Mouse (Mus musculus) lung, postnatal 10 days (tissue): Measurements from ENCODE around the gene Esyt2.

Experiments used
- DNase-seq: peaks from one replicate; pipeline ENCODE4 v3.0.0; 2021

Gene Esyt2

DNA sequence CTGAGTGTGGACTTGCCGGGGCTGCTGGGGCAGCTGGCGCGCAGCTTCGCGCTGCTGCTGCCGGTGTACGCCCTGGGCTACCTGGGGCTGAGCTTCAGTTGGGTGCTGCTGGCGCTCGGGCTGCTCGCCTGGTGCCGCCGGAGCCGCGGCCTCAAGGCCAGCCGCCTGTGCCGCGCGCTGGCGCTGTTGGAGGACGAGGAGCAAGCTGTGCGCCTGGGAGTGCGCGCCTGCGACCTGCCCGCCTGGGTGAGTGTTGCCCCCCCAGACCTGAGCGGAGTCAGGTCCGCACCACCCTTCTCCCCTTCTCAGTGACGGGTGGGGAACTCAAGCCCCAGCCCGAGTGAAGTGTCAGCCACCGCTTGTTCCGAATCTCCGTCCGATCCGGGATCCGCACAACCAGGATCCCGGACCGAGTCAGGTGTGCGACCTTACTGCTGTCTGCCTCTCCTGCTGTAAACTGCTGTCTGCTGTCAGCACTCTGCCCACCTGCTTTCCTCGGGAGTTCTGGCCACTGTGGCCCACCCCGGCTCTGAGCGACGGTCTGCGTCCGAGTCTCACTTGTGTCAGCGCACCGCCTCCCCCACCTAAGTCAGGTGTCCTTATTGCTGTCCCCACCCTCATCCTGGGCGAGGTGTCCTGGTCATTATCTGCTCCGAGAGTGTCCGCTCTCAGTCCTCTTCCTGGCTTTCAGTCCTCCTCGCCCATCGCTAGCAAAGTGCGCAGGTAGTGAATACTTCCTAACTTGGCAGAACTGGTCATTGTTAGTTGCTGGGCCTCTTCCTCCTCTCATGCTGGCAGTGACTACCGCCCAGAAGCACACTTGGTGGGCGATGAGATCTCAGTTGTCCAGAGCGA, 658 bp downstream of the Esyt2 start:
- DNase-seq = peak; percentile 22

DNA sequence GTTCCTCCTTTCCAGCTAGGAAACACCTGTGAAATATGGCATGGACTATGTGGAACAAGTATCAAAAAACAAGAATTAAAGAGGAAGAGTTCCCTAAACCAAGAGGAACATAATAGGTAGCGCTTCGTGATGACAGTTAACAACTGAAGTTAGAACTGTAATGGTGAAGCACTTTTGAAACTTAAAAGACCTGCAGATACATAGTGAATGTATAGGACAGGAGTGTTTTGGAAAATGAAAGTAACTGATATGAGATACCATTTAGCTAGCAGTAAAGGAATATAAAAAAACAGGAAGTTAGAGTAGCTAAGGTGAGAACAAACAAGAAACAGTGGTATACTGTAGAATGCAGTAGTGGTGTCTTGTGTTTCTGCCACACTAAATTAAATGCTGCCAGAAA, 1.9 kb downstream of the Esyt2 start:
- no peak for DNase-seq

DNA sequence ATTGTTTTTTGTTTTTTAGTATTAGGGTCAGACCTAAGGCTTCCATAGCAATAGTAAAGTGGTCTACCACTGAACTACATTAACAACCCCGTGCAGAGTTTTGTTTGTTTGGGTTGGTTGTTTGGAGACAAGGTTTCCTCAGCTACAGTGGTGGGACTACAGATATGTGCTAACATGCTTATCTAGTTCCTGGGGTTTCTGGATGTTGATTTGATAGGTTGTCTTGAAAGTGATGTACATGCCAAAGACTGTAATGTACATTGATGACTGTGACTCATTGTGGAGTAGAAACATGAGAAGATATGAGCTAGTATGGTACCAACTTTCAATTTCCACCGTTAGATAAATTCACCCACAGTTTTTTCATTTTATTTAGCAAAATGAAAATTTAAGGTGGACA, 2.5 kb downstream of the Esyt2 start:
- DNase-seq = no peak

DNA sequence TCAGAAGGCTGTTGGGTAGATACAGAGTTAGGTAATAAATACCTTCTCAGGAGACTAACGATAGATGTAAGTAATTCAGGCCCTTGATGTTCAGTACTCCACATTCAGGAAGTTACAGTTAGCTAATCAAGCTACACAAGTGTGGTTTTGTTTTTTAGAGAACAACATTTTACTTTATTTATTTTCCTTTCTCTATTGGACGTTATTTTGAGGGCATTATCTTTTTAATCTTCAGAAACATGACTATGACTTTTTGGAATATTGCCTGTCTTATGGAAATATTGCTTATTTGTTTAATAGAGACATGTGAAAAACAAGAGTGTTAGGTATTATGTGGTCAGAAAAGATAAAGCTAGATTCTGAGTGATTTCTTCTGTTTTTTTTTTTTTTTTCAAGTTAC, 12.2 kb downstream of the Esyt2 start:
- no peak for DNase-seq

DNA sequence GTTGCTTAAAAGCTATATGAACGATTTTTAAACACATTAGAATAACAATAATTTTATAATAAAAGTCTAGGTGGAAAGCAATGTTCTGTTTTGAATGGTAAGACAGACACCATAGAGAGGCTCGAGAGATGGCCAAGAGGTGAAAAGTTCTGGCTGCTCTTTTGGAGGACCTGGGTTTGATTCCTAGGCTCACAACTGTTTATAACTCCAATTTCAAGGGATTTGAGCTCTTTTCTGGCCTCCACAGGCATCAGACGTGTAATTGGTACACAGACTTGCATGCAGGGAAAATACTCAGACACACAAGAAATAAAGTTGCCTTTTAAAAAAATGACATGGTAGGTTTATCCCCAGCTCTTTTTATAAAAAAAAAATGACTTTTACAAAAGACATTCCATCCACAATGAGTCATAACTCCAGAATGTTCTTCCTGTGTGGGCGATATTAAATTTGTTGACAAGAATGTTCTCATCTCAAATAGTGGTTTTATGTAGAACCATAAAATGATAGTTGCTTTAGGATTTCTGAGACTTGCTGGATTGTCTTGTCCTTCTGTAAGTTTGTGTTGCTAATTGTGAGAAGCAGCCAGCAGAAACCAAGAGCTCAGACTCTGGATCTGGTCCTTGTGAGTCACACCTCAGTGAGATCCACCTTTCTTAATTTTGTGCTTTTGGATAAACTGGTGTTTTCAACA, 12.8 kb downstream of the Esyt2 start:
- DNase-seq = no peak

DNA sequence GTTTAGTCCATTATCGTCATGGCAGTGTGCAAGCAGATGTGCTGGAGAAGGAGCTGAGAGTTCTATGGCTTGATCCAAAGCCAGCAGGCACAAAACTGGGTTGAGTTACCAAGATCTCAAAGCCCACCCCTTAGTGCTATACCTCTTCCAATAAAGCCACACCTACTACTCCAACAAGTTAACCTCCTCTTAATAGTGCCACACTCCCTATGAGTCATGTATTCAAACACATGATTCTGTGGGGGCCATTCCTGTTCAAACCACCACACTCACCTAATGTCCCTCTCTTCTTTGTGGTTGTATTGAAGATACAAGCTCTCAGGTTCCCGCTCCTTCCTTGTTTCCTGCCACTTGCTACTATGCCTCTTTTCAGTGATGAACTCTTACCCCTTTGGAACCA, 18.9 kb downstream of the Esyt2 start:
- DNase-seq = no peak

DNA sequence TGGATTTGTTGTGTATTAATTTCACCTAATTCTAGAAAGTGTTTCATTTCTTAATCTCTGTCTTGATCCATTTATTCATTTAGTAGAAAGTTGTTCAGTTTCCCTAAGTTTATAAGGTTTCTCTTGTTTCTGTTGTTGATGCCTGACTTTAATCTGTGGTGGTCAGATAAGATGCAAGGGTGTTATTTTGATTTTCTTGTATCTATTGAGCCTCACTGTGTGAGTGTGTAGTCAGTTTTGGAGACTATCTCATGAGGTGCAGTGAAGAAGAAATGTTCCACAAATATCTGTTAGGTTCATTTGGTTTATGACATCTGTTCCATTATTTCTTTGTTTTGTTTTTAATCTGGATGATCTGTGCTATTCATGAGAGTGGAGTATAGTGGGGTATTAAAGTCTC, 21.2 kb downstream of the Esyt2 start:
- DNase-seq = no peak

DNA sequence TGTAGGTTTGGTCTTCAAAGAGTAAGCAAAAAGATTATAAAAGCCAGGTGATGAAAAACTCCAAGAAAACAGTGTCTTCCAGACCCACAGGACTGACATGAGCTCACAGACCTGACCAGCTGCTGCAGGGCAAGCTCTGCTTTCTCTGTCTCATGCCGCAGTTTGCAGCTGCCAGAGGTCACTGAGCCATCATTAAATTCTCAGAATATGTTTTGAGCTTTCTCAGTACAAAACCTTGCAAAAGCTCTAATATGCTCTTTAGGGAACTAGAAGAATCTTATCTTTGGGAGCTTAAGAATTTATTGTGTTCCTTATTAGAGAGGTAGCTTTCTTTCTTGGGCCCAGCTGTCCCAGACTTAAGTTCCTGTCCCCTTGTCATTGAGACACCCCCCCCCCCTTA, 25.0 kb downstream of the Esyt2 start:
- peak; percentile 6 for DNase-seq

DNA sequence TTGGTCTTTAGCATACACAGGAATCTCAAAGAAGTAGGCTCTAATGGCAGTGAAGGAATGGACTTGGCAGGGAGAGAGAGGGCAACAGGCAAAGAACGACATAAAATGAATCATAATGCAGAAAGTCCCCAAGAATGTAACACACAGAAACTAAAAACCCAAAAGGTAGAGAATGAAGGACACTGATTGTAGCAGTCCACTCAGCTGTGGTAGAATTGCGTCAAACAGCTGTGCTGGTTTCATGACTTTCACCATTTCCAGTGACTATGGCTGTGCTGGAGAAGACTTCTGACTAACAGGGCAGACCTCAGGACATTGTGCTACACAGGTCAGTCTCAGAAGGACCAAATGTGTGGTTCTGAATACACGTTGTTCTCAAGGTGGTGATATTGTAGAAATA, 26.9 kb downstream of the Esyt2 start:
- DNase-seq = no peak

DNA sequence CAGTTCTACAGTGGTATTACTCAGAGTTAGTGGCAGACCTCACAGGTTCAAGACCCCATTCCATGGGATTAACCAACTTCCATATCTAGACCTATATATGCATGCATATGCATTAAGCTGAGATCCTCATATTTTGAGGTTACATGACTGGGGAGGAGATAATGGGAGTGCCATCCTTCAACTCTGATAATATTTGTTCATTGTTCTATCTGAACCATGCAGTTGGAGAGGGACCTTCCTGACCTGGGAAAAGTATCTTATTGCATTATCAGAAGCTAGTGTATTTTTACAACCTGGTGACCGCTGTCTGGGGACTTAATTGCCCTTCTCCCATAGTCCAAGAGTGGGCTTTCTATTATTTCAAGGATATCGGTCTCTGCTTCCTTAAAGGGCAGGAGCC, 27.6 kb downstream of the Esyt2 start:
- no peak for DNase-seq

DNA sequence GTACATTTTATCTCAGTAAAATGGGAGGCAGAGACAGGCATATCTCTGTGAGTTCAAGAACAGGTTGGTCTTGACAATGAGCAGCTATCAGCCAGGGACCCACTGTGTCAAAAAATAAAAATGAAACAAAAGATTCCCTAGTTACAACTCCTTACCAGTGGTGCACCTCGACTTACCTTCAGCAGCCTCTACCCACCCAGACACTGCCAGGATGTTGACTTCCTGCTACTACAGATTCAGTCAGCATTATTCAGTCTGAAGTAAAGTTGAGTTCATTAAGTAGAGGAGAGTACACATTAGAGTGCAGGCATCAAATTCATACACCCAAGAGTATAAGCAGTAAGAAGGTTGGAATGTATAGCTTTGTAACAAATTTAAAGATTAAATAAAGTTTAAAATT, 32.8 kb downstream of the Esyt2 start:
- no peak for DNase-seq

DNA sequence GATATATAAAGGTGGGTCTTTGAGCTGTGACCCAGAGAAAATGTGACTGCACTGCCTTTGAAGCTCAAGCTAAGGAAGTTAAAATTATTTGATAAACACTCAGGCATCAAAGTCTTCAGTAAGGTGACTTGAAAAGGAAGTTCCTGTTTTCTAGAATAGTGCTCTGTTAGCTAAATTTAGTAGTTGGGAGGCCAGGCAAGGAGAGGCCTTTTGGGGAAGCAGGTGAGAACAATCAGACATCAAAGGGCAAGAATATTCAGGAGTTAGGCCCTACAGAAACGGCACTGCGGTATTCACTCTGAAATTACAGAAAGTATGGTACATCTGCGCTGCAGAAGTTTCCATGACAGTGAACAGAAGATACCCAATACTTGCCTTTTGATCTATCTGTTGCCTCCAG, 34.5 kb downstream of the Esyt2 start:
- DNase-seq = no peak

DNA sequence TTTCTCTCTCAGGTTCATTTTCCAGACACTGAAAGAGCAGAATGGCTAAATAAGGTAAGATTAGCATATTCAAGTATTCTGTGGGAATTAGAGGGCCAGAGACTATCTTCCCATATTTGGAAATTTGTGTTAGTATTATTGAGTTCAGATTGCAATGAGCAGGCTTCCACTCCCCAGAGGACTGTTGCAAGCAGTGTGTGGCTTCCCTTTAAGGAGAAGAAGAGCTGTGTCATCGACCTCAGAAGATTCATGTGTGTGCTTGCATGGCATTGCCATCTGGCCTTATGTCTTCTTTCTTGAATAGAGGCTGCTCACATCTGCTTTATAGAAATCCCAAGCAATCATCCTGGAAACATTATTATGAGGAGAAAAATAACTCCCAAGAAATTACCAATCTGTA, 36.8 kb downstream of the Esyt2 start:
- DNase-seq = no peak

DNA sequence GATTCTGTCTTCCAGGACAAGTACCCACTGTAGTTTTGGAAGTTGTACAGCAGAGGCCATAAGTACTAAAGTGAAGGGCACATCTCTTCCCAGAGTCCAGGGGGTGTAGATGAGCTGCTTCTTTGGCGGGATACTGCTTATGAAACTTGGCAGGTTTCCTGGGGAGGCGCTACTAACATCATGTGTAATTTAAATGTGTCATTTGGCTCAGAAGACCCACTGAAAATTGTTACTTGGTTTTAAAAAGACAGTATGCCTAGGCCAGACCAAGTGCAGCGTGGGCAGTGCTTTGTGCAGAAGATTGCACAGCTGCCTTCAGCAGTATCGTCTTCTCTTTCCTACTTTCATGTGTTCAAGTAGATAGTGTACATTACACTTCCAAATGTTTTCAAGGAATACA, 44.5 kb downstream of the Esyt2 start:
- peak; percentile 68 for DNase-seq

DNA sequence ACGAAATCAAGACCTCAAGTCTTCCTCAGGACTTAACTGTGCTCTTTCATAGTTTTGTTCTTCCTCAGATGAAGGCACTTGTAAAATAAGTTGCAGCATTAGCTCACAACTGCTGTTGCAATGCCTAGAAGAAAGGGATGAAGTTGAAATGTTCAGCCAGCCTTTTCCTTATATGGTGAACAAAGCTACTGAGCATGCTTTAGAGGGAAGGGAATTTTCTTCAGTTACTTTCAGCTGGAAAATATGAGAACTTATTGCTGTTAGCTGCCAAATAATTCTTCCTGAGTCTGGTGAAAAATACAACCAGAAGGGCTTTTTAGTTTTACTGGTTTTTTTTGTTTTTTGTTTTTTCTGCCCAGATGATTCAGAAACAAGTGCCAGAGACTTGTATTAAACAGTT, 45.2 kb downstream of the Esyt2 start:
- DNase-seq = peak; percentile 38

DNA sequence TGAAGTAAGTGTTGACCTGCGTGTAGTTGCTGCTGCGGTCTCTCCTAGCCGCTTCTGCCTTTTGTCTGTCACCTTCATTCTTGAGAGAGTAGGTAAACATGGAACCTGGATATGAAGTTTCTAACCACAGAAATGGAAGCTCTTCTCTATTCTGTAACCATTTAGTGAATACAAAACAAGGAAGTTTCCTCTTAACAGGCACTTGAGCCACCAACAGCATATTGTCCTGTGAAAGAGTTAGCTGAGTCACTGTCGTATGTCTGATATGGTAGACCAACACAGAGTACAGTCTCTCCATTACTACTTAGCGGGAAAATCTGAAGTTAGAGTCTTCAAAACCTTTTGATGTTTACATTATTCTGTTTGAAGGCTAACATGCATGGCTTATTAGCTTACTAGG, 53.3 kb downstream of the Esyt2 start:
- no peak for DNase-seq

DNA sequence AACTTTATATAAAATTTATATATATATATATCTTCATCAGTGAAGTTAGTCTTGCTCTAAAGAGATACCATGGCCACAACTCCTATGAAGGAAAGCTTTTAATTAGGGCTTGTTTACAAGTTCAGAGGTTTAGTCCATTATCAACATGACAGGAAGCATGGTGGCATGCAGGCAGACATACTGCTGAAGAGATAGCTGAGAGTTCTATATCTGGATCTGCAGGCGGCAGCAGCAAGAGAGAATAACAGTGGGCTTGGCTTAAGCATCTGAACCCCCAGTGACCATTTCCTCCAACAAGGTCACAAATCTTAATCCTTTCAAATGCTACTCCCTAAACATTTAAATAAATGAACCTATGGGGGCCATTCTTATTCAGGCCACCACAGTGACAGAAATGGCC, 59.2 kb downstream of the Esyt2 start:
- no peak for DNase-seq

DNA sequence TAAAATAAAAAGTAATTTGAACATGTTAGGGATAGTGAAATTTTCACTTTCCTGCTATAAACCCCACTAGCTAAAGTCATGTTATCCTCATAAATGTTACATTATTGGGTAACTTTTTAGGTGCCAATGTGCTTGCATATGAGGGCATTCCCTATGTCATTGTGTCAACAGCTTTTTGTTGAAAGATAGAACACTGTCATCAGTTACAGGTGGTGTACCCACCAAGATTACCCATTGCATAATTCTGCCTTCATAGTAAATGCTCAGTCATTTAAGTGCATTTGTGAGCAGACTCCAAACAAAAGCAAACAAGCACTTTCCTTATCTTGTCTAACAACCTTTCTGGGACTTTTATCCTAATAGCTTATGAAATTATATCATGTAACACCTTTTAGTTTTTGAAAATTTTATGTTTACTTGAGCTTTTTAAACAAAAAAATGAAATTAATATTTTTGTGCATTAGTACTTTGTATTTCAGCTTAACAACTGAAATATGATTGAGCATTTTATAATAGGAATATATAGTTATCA, 67.8 kb downstream of the Esyt2 start:
- DNase-seq = no peak

DNA sequence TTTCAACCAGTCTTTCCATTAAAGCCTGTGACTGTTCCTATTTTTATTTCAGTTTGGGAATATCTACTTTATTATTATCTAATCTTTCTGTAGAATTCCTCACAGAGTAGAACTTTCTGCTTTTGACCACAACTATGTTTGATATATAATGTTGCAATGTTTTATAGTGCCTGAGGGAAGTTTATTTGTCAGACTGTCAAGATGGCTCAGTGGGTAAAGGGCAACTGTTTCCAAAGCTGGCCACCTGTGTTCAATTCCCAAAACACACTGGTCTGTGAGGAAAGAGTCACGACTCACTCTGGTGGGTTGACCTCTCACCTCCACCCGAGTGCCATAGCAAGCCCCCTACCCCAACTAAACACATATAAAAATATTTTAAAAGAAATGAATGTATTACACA, 68.4 kb downstream of the Esyt2 start:
- DNase-seq = no peak

DNA sequence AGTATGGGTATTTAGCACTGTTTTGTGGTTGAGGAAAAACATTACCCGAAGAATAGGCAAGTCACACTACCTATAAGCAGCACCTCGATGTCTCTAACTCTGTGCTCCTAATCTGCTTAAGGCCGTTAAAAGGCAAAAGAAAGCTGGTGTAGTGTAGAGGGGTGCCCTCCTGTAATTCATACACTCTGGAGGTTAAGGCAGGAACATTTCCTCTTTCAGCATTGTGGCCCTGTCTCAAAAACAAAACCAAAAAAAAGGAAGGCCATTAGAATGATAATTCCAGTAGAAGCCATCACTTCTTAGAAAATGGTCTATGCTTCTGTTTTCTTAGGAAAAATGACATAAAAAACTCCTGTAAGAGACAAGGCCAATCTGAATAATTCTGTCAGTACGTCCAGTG, 70.0 kb downstream of the Esyt2 start:
- no peak for DNase-seq

DNA sequence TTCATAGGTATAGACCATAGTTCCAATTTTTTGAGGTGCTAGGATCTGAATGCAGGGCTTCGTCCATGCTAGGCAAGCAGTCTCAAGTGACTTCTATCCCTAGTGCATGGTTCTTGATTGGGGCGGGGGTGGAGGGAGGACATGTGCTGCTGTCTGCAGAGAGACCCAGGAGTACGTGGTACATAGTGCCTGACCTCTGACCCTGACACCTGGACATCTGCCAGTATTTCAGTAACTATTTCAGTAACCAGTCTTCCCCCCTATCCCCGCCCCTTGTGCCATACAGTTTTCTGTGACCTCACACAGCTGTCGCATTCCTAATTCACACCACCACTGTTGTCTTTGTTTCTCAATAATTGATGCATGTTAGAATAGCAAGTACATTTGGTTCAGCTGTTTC, 71.4 kb downstream of the Esyt2 start:
- no peak for DNase-seq

DNA sequence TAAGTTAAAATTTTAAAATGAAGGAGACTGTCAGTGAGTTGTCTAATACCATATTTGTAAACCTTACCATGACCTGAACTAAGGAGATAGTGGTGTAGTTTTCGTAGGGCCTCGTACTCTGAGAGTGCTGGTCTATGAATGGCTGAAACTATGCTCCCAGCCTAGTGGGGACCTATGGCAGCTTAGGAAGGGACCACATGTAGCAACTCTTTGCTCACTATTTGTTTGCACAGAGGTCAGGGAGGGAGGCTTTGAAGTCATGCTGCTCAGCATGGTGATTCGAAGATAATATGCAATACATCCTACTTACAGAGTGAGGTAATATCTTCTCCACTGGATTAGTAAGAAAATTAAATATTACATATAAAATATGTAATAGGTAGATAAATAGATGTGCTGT, 73.7 kb downstream of the Esyt2 start:
- no peak for DNase-seq

DNA sequence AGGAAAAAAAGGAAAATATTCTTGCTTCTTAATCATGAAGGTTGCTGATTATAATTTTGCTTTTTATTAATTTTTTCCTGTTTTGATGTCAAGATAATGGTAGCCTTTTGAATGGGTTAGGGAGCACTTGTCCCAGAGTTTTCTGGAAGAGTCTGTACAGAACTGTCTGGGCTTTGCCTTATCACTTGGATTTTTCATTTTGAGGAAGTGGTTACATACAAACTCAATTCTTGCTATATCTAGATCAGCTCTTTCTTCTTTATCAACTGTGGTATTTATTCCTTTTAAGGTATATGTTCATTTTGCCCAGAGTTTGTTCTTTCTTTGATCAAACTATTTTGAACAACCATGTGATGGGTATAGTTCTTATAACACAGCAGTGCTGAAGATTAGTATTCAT, 81.1 kb downstream of the Esyt2 start:
- DNase-seq = no peak

DNA sequence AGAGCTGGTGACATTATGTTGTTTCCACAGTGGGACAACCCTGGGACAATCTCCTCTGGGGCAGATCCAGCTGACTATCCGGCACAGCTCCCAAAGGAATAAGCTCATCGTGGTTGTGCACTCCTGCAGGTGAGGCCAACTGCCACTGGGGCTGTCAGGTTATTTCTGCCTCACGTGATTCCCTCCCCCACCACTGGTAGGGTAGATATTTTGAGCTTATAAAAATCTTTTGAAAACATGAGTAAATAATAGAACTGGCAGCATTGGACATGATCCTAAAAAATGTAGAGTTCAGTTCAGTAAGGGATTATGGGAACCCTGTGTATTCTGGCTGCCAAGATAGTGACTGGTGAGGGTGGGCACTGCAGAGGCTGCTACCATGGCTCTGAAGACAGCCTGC, 85.9 kb downstream of the Esyt2 start:
- DNase-seq = no peak

DNA sequence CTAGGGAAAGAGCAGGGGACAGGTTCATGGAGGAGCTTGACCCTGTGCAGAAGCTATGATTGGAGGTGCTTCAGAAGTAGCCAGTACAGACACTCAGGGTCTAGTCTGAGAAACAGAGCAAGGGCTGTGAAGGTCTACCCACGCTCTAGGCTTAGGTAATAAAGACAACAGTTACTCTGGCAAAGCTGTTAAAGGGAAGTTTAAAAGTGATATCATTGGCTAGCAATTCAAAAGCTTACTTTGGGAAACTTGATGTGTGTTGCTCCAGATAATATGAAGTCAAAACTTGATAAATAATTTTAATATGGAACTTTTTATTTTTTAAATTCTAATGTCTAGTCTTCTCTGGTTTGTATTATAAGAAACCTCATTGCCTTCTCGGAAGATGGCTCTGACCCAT, 86.3 kb downstream of the Esyt2 start:
- DNase-seq = no peak
